ENCODE assay signal across 25 mouse cellular contexts in the genomic region with DNA sequence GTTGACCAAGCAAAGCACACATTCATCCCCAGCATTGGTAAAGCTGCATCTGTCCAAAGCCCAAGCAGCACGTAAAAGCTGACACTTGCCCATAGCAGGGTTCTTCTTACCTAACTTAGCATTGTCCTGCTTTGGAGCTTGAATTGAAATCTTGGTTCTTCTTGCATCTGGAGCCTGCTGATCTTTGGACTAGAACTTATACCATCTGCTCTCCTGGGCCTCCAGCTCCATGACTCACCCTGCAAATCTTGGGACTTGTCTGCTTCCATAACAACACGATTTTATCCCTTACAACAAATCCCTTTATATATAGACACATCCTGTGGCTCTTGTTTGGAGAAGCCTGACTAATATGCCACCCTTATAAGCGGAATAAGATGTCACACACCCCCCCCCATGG.
DNase-seq lines count a peak whose midpoint lies in the region.
"Had no signal": no experiment of that assay in that cellular context is flagged by ENCODE, and none has a peak within 500 bp of the region (broad histone marks: within the 10 kb centered on the region; RNA-seq: fewer than 3 reads in every experiment).

No protein-coding gene starts in this region.

- H3K27ac ChIP-seq in forebrain, embryonic 10.5 days, result no peak overlapping the region
- H3K27ac ChIP-seq: embryonic facial prominence, embryonic 12.5 days; embryonic facial prominence, embryonic 15.5 days; forebrain, embryonic 12.5 days; forebrain, embryonic 15.5 days; heart, adult 2 months; heart, embryonic 10.5 days; hindbrain, embryonic 12.5 days; hindbrain, embryonic 15.5 days had no signal

- peak; percentile 23 to 52 for DNase-seq in frontal cortex, adult 2 months (ENCODE audit: extremely low spot score in 1 of 2, low spot score in 1 of 2)
- DNase-seq in frontal cortex, postnatal 25 days (ENCODE audit: low spot score in 2 of 2), result no peak
- DNase-seq in left cerebral cortex, adult 9 months (ENCODE audit: low spot score in 2 of 2), result peak; percentile 23 to 56
- no peak for DNase-seq in left cerebral cortex, postnatal 14 days (ENCODE audit: low spot score in 2 of 2)
- peak; percentile 42 for DNase-seq in right cerebral cortex, postnatal 25 days
- no peak for DNase-seq in right cerebral cortex, postnatal 4 days
- peak; percentile 10 to 15 for DNase-seq in right cerebral cortex, postnatal 36 days (ENCODE audit: low spot score in 2 of 2)
- no peak for DNase-seq in forebrain, embryonic 10.5 days (ENCODE audit: extremely low spot score, low spot score)
- DNase-seq: adrenal gland, postnatal 10 days; adrenal gland, postnatal 36 days; cerebellum, adult 11 months; cerebellum, adult 2 months; cerebellum, adult 9-11 months; cerebellum, postnatal 25 days; gastrocnemius, postnatal 10 days; gastrocnemius, postnatal 36 days; heart, adult 2 months had no signal

- whole genome bisulfite sequencing in forebrain, embryonic 10.5 days, result 84% methylated on average over 3 of the region's 3 CpGs

- peaks cover 11% of the 10 kb centered on the region for H3K4me1 ChIP-seq in forebrain, embryonic 10.5 days
- H3K4me1 ChIP-seq: embryonic facial prominence, embryonic 15.5 days; forebrain, embryonic 12.5 days; forebrain, embryonic 15.5 days; heart, embryonic 10.5 days had no signal

- intact Hi-C loops in left cerebral cortex, postnatal 14 days (cut with DNase I), result no loop called here

- no peaks in the 10 kb centered on the region for H3K36me3 ChIP-seq in forebrain, embryonic 10.5 days (replicated peaks)
- H3K36me3 ChIP-seq: embryonic facial prominence, embryonic 12.5 days; embryonic facial prominence, embryonic 15.5 days; forebrain, embryonic 12.5 days; forebrain, embryonic 15.5 days; heart, embryonic 10.5 days; hindbrain, embryonic 12.5 days; hindbrain, embryonic 15.5 days had no signal

- H3K27me3 ChIP-seq in forebrain, embryonic 10.5 days (ENCODE audit: poor library complexity, severe bottlenecking), result no peaks in the 10 kb centered on the region
- H3K27me3 ChIP-seq: embryonic facial prominence, embryonic 12.5 days; embryonic facial prominence, embryonic 15.5 days; forebrain, embryonic 12.5 days; forebrain, embryonic 15.5 days; hindbrain, embryonic 12.5 days; hindbrain, embryonic 15.5 days; Patski had no signal

- no peak overlapping the region for H3K4me3 ChIP-seq in forebrain, embryonic 10.5 days
- H3K4me3 ChIP-seq: embryonic facial prominence, embryonic 12.5 days; embryonic facial prominence, embryonic 15.5 days; forebrain, embryonic 12.5 days; forebrain, embryonic 15.5 days; heart, adult 2 months; heart, embryonic 10.5 days; hindbrain, embryonic 12.5 days; hindbrain, embryonic 15.5 days had no signal

- H3K9me3 ChIP-seq in forebrain, embryonic 10.5 days, result no peaks in the 10 kb centered on the region
- H3K9me3 ChIP-seq: embryonic facial prominence, embryonic 12.5 days; embryonic facial prominence, embryonic 15.5 days; forebrain, embryonic 12.5 days; forebrain, embryonic 15.5 days; heart, embryonic 10.5 days; hindbrain, embryonic 12.5 days; hindbrain, embryonic 15.5 days had no signal

Comparison
In these comparisons a context has a peak if more than half of its experiments do, and no peak if none do; other contexts are left out.
1. DNase-seq: peak in frontal cortex, adult 2 months (2 of 2), left cerebral cortex, adult 9 months (2 of 2), right cerebral cortex, postnatal 25 days (single experiment) and right cerebral cortex, postnatal 36 days (2 of 2); none in frontal cortex, postnatal 25 days (0 of 2), left cerebral cortex, postnatal 14 days (0 of 2), right cerebral cortex, postnatal 4 days (single experiment) and forebrain, embryonic 10.5 days (single experiment).